Mouse (Mus musculus): ENCODE data around the gene Gm20431.

DNA sequence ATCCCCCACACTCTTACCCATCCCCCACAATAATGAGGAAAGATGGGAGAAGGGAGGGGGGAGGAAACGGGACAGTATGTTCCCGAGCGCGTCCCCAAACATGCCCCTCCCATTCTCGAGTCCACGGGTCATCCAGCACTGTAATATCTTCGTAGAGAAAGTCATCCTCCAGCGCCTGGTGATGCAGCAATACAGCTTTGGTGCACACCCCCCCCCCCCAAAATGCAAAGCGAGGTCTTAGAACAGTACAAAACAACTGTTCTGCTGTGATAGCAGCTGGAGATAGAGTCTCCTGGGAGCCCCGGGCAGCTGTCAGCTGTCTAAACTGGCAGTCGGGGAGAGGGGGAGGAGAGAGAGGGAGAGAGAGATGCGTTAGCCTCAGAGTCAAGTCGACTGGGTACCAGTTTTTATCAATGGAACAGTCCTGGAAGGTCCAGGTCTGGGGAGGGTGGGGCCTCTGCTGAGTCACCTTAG, 11.0 kb upstream of the Gm20431 start:
- TF ChIP-seq CTCF (IDR thresholded peaks at IDR 0.05; ENCODE audit: control insufficient read depth, insufficient read depth, insufficient read length) (no peak), CEBPB (IDR thresholded peaks at IDR 0.05; ENCODE audit: low read depth) (no peak), USF1 (IDR thresholded peaks at IDR 0.05; ENCODE audit: low read depth) (no peak), MAX (IDR thresholded peaks at IDR 0.05) (no peak)

Data from C2C12 (cell line).